Mouse (Mus musculus) embryonic facial prominence, embryonic 14.5 days (tissue): Measurements from ENCODE around the gene Tmem107. TPM values are rescaled to one million over a fixed set of nuclear protein-coding genes. Genes with fewer than 3 reads are reported as not detected.

Experiments used
- ATAC-seq: fragments of 200-750 bp; cut with Nextera tagmentation; 2 replicates; pipeline ENCODE4 v1.8.0; 2017; ENCODE audit warnings: low read depth, moderate number of reproducible peaks, moderate TSS enrichment
- DNase-seq: peaks from one replicate; pipeline ENCODE4 v3.0.0-alpha.2; 2015; ENCODE audit warnings: low spot score
- H3K27ac ChIP-seq: fragments of 300-500 bp; sonication (generic); replicated peaks from 2 replicates; pipeline ENCODE4 v1.5.1; 2014; ENCODE audit warnings: low read depth, mild to moderate bottlenecking, low read length, moderate library complexity
- H3K27me3 ChIP-seq: fragments of 300-500 bp; sonication (generic); replicated peaks from 2 replicates; pipeline ENCODE4 v1.6.1; 2014; ENCODE audit warnings: low read length; ENCODE audit not compliant: control insufficient read depth, insufficient read depth
- H3K36me3 ChIP-seq: fragments of 300-500 bp; sonication (generic); 2 replicates; pipeline ENCODE4 v1.6.1; 2014; ENCODE audit warnings: low read length, mixed read lengths; ENCODE audit not compliant: control insufficient read depth, insufficient read depth
- H3K4me1 ChIP-seq: fragments of 300-500 bp; sonication (generic); 2 replicates; pipeline ENCODE4 v1.6.1; 2014; ENCODE audit warnings: antibody characterized with exemption, low read length; ENCODE audit not compliant: control insufficient read depth, insufficient read depth
- H3K4me2 ChIP-seq: fragments of 300-500 bp; sonication (generic); 2 replicates; pipeline ENCODE4 v1.6.1; 2014; ENCODE audit warnings: low read depth, mild to moderate bottlenecking, low read length, moderate library complexity, mixed read lengths
- H3K4me3 ChIP-seq: fragments of 300-500 bp; sonication (generic); 2 replicates; pipeline ENCODE4 v1.5.1; 2014; ENCODE audit warnings: low read depth, mild to moderate bottlenecking, low read length
- H3K9ac ChIP-seq: fragments of 300-500 bp; sonication (generic); 2 replicates; pipeline ENCODE4 v1.6.1; 2014; ENCODE audit warnings: low read depth, mild to moderate bottlenecking, low read length, moderate library complexity, mixed read lengths
- H3K9me3 ChIP-seq: fragments of 300-500 bp; sonication (generic); 2 replicates; pipeline ENCODE4 v1.6.1; 2016; ENCODE audit warnings: low read length; ENCODE audit not compliant: control insufficient read depth
- WGBS: fragments of 180-500 bp; shearing (Covaris S2); extraction: QIAGEN DNeasy Blood & Tissue Kit; methylation state at CpG from one replicate; pipeline ENCODE4 v1.1.7; 2014; 5-methylcytosine and 5-hydroxymethylcytosine counted together
- polyA plus RNA-seq: library from polyadenylated mRNA; unstranded; fragments of >200 nt; fragmentation: Nextera tagmentation; extraction: Ambion mirVana; gene quantifications from 2 replicates; pipeline ENCODE4 v1.2.1, GENCODE M21; 2014

Gene Tmem107
- polyA plus RNA-seq, 1 experiment from 2014 or later, result 87.8 TPM

- Histone ChIP-seq H3K27me3 (no peaks in the 10 kb centered on the region), H3K4me1 (peaks cover 10% of the 10 kb centered on the region; the same call in 1 of the 2 replicates), H3K27ac (no peak overlapping the region), H3K9ac (no peak overlapping the region), H3K9me3 (no peaks in the 10 kb centered on the region), H3K4me2 (no peak overlapping the region), H3K4me3 (no peak overlapping the region), H3K36me3 (peaks cover 65% of the 10 kb centered on the region)
- ATAC-seq, result no peak
- no peak for DNase-seq
- 92% methylated on average over 9 of the region's 9 CpGs for WGBS
Measured at GRCm38 (mm10) chr11:69108223-69108622, 37.6 kb downstream of the Tmem107 start.

DNA sequence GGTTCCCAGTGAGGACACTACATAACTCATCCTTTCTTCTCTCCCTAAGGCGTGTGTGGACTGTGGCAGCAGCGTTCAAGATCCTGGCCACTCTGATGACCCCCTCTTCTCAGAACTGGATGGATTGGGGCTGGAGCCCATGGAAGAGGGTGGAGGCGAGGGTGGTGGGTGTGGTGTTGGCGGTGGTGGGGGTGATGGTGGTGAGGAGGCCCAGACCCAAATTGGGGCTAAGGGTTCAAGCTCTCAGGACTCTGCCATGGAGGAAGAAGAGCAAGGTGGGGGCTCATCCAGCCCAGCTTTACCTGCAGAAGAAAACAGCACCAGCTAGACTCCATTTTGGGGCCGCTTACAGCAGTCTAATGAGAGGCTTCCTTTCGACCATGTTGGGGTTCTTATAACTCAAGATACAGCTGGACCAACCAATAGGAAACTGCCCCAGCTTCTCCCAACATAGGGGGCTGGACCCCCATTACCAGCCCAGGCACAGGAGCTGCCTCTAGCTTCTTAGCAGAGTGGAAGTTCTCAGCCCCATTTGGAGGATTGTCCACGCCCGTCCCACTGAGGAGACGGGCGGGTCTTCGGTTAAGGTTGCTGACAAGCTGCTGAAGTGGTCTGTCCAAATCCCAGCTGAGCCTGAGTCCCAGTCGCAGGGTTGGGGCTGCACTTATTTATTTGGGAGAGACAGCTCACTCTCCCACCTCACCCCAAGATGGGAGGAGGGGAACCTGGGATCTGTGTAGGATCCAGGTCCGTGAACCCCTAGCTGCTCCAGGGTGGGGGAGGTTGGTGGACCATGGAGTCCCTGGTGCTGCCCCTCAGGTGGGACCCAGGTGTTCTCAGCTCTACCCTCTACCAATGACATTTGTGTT is 38.7 kb downstream of the Tmem107 start:
- Histone ChIP-seq H3K9me3 (no peaks in the 10 kb centered on the region), H3K27me3 (no peaks in the 10 kb centered on the region), H3K36me3 (peaks cover 55% of the 10 kb centered on the region), H3K4me1 (peaks cover 10% of the 10 kb centered on the region; the same call in 1 of the 2 replicates), H3K4me2 (no peak overlapping the region), H3K4me3 (no peak overlapping the region), H3K27ac (0 out of 2 replicates have a peak overlapping the region, but pooled peaks have one; percentile 35), H3K9ac (no peak overlapping the region)
- DNase-seq, result no peak
- ATAC-seq, result no peak
- WGBS, result 76% methylated on average over 12 of the region's 13 CpGs

DNA sequence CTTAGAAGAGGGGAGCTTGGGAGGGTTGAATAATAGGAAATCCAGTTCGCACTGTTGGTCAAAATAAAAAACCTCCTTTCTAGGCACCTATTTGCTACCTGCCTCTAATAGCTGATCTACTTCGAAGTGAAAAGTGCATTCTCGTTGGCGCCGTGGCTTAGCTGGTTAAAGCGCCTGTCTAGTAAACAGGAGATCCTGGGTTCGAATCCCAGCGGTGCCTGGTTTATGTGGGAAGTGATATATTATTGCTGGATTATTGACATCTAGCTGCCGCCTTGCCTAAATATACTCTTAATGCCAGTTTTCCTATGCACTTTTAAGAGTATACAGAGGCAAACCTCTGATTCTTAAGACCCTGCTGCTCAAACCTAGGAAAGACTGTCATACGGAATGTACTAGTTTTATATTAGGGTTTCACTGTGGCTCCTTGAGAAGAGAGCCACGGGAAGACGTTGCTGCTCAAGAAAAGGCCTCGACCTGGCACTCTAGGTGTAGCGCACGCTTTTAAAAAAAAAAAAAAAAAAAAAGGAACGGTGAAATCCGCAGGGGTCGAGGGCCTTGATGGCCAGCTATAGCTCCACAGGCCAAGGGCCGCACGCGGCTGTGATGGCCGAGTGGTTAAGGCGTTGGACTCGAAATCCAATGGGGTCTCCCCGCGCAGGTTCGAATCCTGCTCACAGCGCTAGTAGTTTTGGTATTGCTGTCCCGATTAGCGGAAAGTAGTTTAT is 39.9 kb downstream of the Tmem107 start:
- H3K27me3 ChIP-seq, result no peaks in the 10 kb centered on the region
- 2% methylated on average over 30 of the region's 30 CpGs for WGBS

GRCm38 (mm10) chr11:69111051-69111810 is 40.6 kb downstream of the Tmem107 start:
- H3K4me2 ChIP-seq, result peak overlapping the region; percentile 54
- H3K36me3 ChIP-seq, result peaks cover 35% of the 10 kb centered on the region
- WGBS, result 3% methylated on average over 21 of the region's 21 CpGs
- H3K27me3 ChIP-seq, result no peaks in the 10 kb centered on the region
- peak overlapping the region; percentile 12; the same call in 1 of the 2 replicates for H3K27ac ChIP-seq
- peak overlapping the region; percentile 61 for H3K9ac ChIP-seq
- H3K9me3 ChIP-seq, result no peaks in the 10 kb centered on the region
- peaks cover 10% of the 10 kb centered on the region; the same call in 1 of the 2 replicates for H3K4me1 ChIP-seq
- H3K4me3 ChIP-seq, result peak overlapping the region; percentile 47
- ATAC-seq (0 out of 2 replicates have a peak, but pooled peaks have one; percentile 10), DNase-seq (no peak)

More for the DNA sequence above, 39.9 kb downstream of the Tmem107 start:
- ATAC-seq (peak; percentile 84), DNase-seq (peak; percentile 92)
- Histone ChIP-seq H3K36me3 (peaks cover 43% of the 10 kb centered on the region), H3K4me2 (peak overlapping the region; percentile 54), H3K9ac (peak overlapping the region; percentile 61), H3K4me3 (peak overlapping the region; percentile 47), H3K27ac (peak overlapping the region; percentile 35; the same call in 1 of the 2 replicates), H3K9me3 (no peaks in the 10 kb centered on the region), H3K4me1 (peaks cover 10% of the 10 kb centered on the region; the same call in 1 of the 2 replicates)

DNA sequence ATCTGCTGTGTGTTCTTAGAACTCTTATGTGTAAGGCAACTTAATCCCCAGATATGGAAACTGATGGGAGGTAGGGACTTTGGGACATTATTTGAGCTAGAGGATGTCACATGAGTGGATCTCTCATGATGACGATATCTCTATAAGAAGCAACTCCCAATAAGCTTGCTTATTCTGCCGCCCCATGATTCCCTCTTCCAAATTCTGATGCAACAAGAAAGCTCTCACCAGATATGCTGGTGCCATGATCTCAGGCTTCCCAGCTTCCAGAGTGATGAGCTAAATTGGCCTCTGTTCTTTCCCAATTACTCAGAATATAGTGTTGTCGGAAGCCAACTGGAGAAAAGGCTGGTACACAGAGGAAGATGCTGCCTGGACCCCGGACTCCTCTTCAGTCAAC is 41.3 kb downstream of the Tmem107 start:
- no peak for ATAC-seq
- peaks cover 29% of the 10 kb centered on the region for H3K36me3 ChIP-seq
- WGBS, result 57% methylated on average over 4 of the region's 4 CpGs
- H3K27me3 ChIP-seq, result no peaks in the 10 kb centered on the region
- H3K9ac ChIP-seq, result no peak overlapping the region
- no peak for DNase-seq
- H3K4me3 ChIP-seq, result no peak overlapping the region; the same call in 1 of the 2 replicates
- no peak overlapping the region for H3K27ac ChIP-seq
- H3K4me2 ChIP-seq, result peak overlapping the region; percentile 54
- H3K9me3 ChIP-seq, result no peaks in the 10 kb centered on the region
- H3K4me1 ChIP-seq, result peaks cover 10% of the 10 kb centered on the region; the same call in 1 of the 2 replicates

DNA sequence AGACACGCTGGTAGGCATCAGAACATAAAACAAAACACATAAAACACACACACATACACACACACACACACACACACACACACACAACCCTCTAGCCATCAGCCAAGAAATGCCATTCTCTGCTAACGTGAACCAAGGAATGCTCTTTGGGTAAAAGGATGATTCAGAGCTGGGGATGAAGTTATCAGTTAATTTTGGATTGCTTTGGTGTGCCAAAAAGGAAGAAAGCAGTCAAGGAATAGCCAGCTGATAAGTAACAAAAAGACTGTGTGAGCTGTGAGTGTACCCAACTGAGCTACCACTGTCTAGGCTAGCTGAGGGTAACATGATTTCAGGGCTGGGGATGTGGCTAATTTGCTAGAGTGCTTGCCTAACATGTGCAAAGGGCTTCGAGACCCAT is 43.4 kb downstream of the Tmem107 start:
- Histone ChIP-seq H3K9me3 (no peaks in the 10 kb centered on the region), H3K27ac (no peak overlapping the region)
- DNase-seq, result no peak

GRCm38 (mm10) chr11:69114621-69115020 is 44.0 kb downstream of the Tmem107 start:
- H3K4me3 ChIP-seq, result no peak overlapping the region
- no peaks in the 10 kb centered on the region for H3K9me3 ChIP-seq
- no peak overlapping the region for H3K4me2 ChIP-seq
- DNase-seq, result no peak
- no peak overlapping the region for H3K27ac ChIP-seq
- peaks cover 18% of the 10 kb centered on the region for H3K4me1 ChIP-seq
- peaks cover 1% of the 10 kb centered on the region for H3K36me3 ChIP-seq
- ATAC-seq, result no peak
- H3K9ac ChIP-seq, result no peak overlapping the region
- WGBS, result 80% methylated on average over 3 of the region's 3 CpGs
- H3K27me3 ChIP-seq, result no peaks in the 10 kb centered on the region

More for the DNA sequence above, 43.4 kb downstream of the Tmem107 start:
- no peak overlapping the region for H3K4me2 ChIP-seq
- H3K4me1 ChIP-seq, result peaks cover 12% of the 10 kb centered on the region
- WGBS, result 70% methylated on average over 3 of the region's 3 CpGs
- peaks cover 7% of the 10 kb centered on the region for H3K36me3 ChIP-seq
- no peak overlapping the region for H3K9ac ChIP-seq
- no peaks in the 10 kb centered on the region for H3K27me3 ChIP-seq
- no peak for ATAC-seq
- H3K4me3 ChIP-seq, result no peak overlapping the region

DNA sequence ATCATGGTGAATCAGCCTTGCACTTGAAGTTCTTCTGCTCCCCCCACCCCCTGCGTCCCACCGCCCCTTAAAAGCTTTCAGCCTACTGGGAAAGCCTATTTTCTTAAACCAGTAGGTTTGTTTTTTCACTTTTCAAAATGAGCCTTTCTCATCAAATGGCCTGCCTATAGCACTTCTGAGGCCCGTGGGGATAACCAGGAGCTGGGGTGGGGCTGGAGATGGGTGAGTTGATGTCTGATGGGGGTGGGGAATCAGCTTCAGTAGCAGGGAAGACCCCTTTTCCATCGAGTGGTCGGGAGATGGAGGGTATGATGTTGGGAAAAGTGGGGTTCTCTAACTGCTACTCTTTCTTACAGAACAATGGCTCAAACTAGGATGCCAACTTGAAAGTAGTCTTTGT is 46.2 kb downstream of the Tmem107 start:
- H3K4me3 ChIP-seq, result no peak overlapping the region
- H3K4me1 ChIP-seq, result peaks cover 28% of the 10 kb centered on the region
- H3K36me3 ChIP-seq, result no peaks in the 10 kb centered on the region
- no peak overlapping the region for H3K27ac ChIP-seq
- ATAC-seq (no peak), DNase-seq (no peak)
- H3K9me3 ChIP-seq, result no peaks in the 10 kb centered on the region
- peak overlapping the region; percentile 99 for H3K4me2 ChIP-seq
- no peak overlapping the region for H3K9ac ChIP-seq
- 57% methylated on average over 5 of the region's 5 CpGs for WGBS
- no peaks in the 10 kb centered on the region for H3K27me3 ChIP-seq
